Mouse (Mus musculus): Measurements from ENCODE around the gene Ints5.
"Not testable (repeated sequence)": the region's sequence is repeated elsewhere in the genome, so short reads cannot be mapped to it uniquely, and the experiment has no call there.

Ints5 gene

GRCm38 (mm10) chr19:8887585-8888463, 5.0 kb upstream of the Ints5 start:
- DNase-seq (ENCODE audit: low spot score) = peak; percentile 21

- peak; percentile 98 for DNase-seq (ENCODE audit: low spot score)
Measured at GRCm38 (mm10) chr19:8888511-8889385, 4.1 kb upstream of the Ints5 start, which contains the start of the genes 1810009A15Rik and Gm49416. 1810009A15Rik (plus strand) TSS chr19:8888853. Gm49416 (plus strand) TSS chr19:8888926.

GRCm38 (mm10) chr19:8895397-8895960, 2.7 kb downstream of the Ints5 start:
- DNase-seq (ENCODE audit: low spot score) = no peak

GRCm38 (mm10) chr19:8896231-8896630, 3.4 kb downstream of the Ints5 start:
- not testable (repeated sequence) for DNase-seq (ENCODE audit: low spot score)

- DNase-seq (ENCODE audit: low spot score) = peak; percentile 41
Measured at GRCm38 (mm10) chr19:8897211-8897864, 4.5 kb downstream of the Ints5 start.

- peak; percentile 99 for DNase-seq (ENCODE audit: low spot score)
Measured at GRCm38 (mm10) chr19:8897865-8898495, 5.2 kb downstream of the Ints5 start, which contains the start of gene Ganab. Ganab (plus strand) TSS chr19:8898071.

GRCm38 (mm10) chr19:8898576-8898975, 5.8 kb downstream of the Ints5 start:
- no peak for DNase-seq (ENCODE audit: low spot score)

- DNase-seq (ENCODE audit: low spot score) = no peak
Measured at GRCm38 (mm10) chr19:8899079-8899478, 6.3 kb downstream of the Ints5 start.

GRCm38 (mm10) chr19:8903412-8903811, 10.6 kb downstream of the Ints5 start:
- no peak for DNase-seq (ENCODE audit: low spot score)

GRCm38 (mm10) chr19:8908531-8908930, 15.7 kb downstream of the Ints5 start:
- DNase-seq (ENCODE audit: low spot score) = no peak

GRCm38 (mm10) chr19:8911810-8912209, 19.0 kb downstream of the Ints5 start:
- DNase-seq (ENCODE audit: low spot score) = no peak

GRCm38 (mm10) chr19:8914212-8914611, 21.4 kb downstream of the Ints5 start:
- no peak for DNase-seq (ENCODE audit: low spot score)

GRCm38 (mm10) chr19:8919000-8919399, 26.2 kb downstream of the Ints5 start:
- DNase-seq (ENCODE audit: low spot score) = no peak

- DNase-seq (ENCODE audit: low spot score) = no peak
Measured at GRCm38 (mm10) chr19:8919684-8920072, 26.9 kb downstream of the Ints5 start.

- DNase-seq (ENCODE audit: low spot score) = peak; percentile 99
Measured at GRCm38 (mm10) chr19:8920073-8920736, 27.4 kb downstream of the Ints5 start, which contains the start of gene B3gat3. B3gat3 (plus strand) TSS chr19:8920374.

- DNase-seq (ENCODE audit: low spot score) = peak; percentile 79
Measured at GRCm38 (mm10) chr19:8920836-8921291, 28.1 kb downstream of the Ints5 start.

- no peak for DNase-seq (ENCODE audit: low spot score)
Measured at GRCm38 (mm10) chr19:8921741-8922140, 28.9 kb downstream of the Ints5 start.

GRCm38 (mm10) chr19:8926766-8927165, 34.0 kb downstream of the Ints5 start:
- no peak for DNase-seq (ENCODE audit: low spot score)

- no peak for DNase-seq (ENCODE audit: low spot score)
Measured at GRCm38 (mm10) chr19:8927891-8928525, 35.2 kb downstream of the Ints5 start.

- no peak for DNase-seq (ENCODE audit: low spot score)
Measured at GRCm38 (mm10) chr19:8928689-8929223, 36.0 kb downstream of the Ints5 start.
